Mouse (Mus musculus) lung, embryonic 15.5 days (tissue): ENCODE measurements at regions not wholly inside any gene's neighbourhood (a gene's known extent, or its start where the extent isn't known, plus 50 kb on each side); places are given as distances from the start of the nearest gene placed in this dataset.

Experiments
- ATAC-seq: fragments of 200-750 bp; cut with Nextera tagmentation; 2 replicates; pipeline ENCODE4 v1.8.0; 2017; ENCODE audit warnings: moderate number of reproducible peaks, borderline replicate concordance; ENCODE audit not compliant: low FRiP score, low TSS enrichment; ENCODE audit errors: extremely low read depth
- H3K27ac ChIP-seq: fragments of 300-500 bp; sonication (generic); 2 replicates; pipeline ENCODE4 v1.5.1; 2015; ENCODE audit warnings: moderate library complexity, mild to moderate bottlenecking, inconsistent platforms
- H3K27me3 ChIP-seq: fragments of 300-500 bp; sonication (generic); 2 replicates; pipeline ENCODE4 v1.6.1; 2015; ENCODE audit warnings: inconsistent platforms
- H3K36me3 ChIP-seq: fragments of 300-500 bp; sonication (generic); 2 replicates; pipeline ENCODE4 v1.6.1; 2015; ENCODE audit warnings: inconsistent platforms
- H3K4me1 ChIP-seq: fragments of 300-500 bp; sonication (generic); 2 replicates; pipeline ENCODE4 v1.6.1; 2015; ENCODE audit warnings: inconsistent platforms
- H3K4me2 ChIP-seq: fragments of 300-500 bp; sonication (generic); 2 replicates; pipeline ENCODE4 v1.6.1; 2015; ENCODE audit warnings: inconsistent platforms, mild to moderate bottlenecking, moderate library complexity
- H3K4me3 ChIP-seq: fragments of 300-500 bp; sonication (generic); 2 replicates; pipeline ENCODE4 v1.5.1; 2015; ENCODE audit warnings: mild to moderate bottlenecking, inconsistent platforms
- H3K9ac ChIP-seq: fragments of 300-500 bp; sonication (generic); 2 replicates; pipeline ENCODE4 v1.6.1; 2015; ENCODE audit warnings: inconsistent platforms
- H3K9me3 ChIP-seq: fragments of 300-500 bp; sonication (generic); 2 replicates; pipeline ENCODE4 v1.6.1; 2016; ENCODE audit warnings: inconsistent platforms
- WGBS: fragments of 180-500 bp; shearing (Covaris S2); methylation state at CpG from one replicate; pipeline ENCODE4 v1.1.7; 2015; 5-methylcytosine and 5-hydroxymethylcytosine counted together

DNA sequence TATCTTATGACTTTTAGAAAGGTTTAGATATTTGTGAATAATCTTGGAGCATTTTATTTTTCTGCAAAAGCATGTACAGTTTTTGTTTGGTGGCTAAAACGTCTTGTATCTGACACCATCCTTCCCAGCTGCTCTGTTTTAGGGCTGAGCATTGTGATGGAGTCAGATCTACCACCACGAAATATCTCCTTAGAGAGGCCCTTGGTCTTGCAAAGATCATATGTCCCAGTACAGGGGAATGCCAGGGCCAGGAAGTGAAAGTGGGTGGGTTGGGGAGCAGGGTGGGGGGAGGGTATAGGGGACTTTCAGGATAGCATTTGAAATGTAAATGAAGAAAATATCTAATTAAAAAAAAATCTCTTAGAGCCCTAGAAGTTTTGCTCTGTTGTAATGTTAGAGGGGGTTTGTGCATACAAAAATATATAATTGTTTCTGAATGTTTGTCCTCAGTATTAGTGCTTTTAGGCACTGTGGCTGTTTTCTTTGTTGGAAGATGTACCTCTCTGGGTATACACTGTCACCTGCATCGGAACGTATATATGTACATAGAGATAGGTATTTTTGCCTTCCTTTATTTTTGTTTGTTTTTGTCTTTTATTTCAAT, 211.4 kb downstream of the Otol1 start:
- no peak overlapping the region for H3K27ac ChIP-seq
- H3K4me2 ChIP-seq, result no peak overlapping the region
- 71% methylated on average over 4 of the region's 4 CpGs for WGBS
- H3K36me3 ChIP-seq, result no peaks in the 10 kb centered on the region
- no peaks in the 10 kb centered on the region for H3K9me3 ChIP-seq
- no peaks in the 10 kb centered on the region for H3K27me3 ChIP-seq
- H3K4me3 ChIP-seq, result no peak overlapping the region
- H3K4me1 ChIP-seq, result no peaks in the 10 kb centered on the region
- no peak overlapping the region for H3K9ac ChIP-seq
- ATAC-seq, result no peak

GRCm38 (mm10) chr3:70223443-70224065, 216.1 kb downstream of the Otol1 start:
- H3K9ac ChIP-seq, result no peak overlapping the region
- ATAC-seq, result no peak
- no peaks in the 10 kb centered on the region for H3K36me3 ChIP-seq
- no peaks in the 10 kb centered on the region for H3K4me1 ChIP-seq
- no peak overlapping the region for H3K27ac ChIP-seq
- no peaks in the 10 kb centered on the region for H3K27me3 ChIP-seq
- H3K4me2 ChIP-seq, result no peak overlapping the region
- 79% methylated on average over 3 of the region's 3 CpGs for WGBS
- no peaks in the 10 kb centered on the region for H3K9me3 ChIP-seq
- no peak overlapping the region for H3K4me3 ChIP-seq

DNA sequence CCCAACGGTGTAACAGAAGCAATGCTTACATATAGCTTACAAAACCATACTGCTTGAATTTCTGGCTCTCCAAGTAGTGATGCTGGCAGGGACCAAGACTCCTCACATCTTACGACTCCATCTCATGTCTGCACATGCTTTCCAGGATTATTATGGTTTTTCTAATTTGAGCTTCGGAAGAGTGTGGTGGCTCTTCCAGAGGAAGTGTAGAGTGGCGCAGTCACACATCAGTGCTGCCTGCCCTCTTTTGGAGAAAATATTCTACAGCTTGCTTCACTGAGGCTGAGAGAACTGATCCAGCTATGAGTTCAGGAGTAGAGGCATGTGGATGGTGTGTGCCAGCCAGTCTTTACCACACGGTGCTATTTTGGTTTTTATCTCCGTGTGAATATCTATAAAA, 217.4 kb downstream of the Otol1 start:
- no peak for ATAC-seq
- Histone ChIP-seq H3K36me3 (no peaks in the 10 kb centered on the region), H3K4me3 (no peak overlapping the region), H3K4me2 (no peak overlapping the region), H3K9ac (no peak overlapping the region), H3K27me3 (no peaks in the 10 kb centered on the region), H3K27ac (no peak overlapping the region), H3K9me3 (no peaks in the 10 kb centered on the region), H3K4me1 (no peaks in the 10 kb centered on the region)
- whole genome bisulfite sequencing, result 89% methylated on average over 6 of the region's 6 CpGs

- 61% methylated on average over 4 of the region's 4 CpGs for WGBS
- ATAC-seq, result peak; percentile 67
Observed at GRCm38 (mm10) chr3:70227165-70227564, 219.8 kb downstream of the Otol1 start.

DNA sequence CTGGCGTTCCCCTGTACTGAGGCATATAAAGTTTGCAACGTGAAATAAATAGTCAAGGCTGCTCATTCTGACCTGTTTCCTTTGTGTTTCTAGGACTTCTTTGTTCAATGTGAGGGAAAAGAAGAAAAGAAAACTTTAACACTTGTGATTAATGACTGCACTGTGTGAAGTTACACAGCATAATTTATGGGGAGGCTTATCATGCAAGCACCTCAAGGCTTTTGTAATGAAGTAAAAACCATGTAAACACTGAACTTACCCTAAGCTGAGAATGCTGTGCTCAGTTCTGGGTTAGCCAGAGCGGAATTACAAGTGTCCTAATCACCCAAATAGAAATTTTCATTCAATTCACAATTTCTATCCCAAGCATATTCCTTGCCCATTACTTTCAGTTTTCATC, 241.2 kb downstream of the Otol1 start:
- Histone ChIP-seq H3K4me1 (no peaks in the 10 kb centered on the region), H3K27ac (no peak overlapping the region), H3K9ac (no peak overlapping the region), H3K4me2 (no peak overlapping the region), H3K36me3 (no peaks in the 10 kb centered on the region), H3K4me3 (no peak overlapping the region), H3K9me3 (no peaks in the 10 kb centered on the region), H3K27me3 (no peaks in the 10 kb centered on the region)
- 42% methylated on average over 3 of the region's 3 CpGs for WGBS
- no peak for ATAC-seq

More at GRCm38 (mm10) chr3:70227165-70227564, 219.8 kb downstream of the Otol1 start:
- Histone ChIP-seq H3K27ac (no peak overlapping the region), H3K4me1 (no peaks in the 10 kb centered on the region), H3K9ac (no peak overlapping the region), H3K4me2 (no peak overlapping the region), H3K4me3 (no peak overlapping the region), H3K9me3 (no peaks in the 10 kb centered on the region), H3K36me3 (no peaks in the 10 kb centered on the region), H3K27me3 (no peaks in the 10 kb centered on the region)

DNA sequence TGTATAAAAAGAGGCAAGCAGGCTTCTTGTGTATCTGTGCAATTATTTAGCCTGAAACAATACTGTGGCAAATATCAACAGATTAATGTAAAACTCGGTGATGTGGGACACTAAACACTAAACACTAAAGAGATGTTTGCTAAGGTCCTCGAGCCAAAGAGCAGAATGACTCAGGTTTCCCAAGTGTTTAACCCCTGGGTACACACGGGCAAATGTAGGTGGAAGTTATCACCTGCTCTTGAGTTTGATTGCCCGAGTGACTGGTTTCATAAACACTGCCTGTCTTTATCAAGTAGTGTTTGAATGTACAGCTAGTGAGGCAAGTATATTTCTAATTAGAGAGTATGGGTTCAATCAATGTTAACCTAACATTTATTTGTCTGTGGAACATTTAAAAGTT, 242.5 kb downstream of the Otol1 start:
- Histone ChIP-seq H3K27ac (no peak overlapping the region), H3K4me2 (no peak overlapping the region), H3K4me3 (no peak overlapping the region), H3K27me3 (no peaks in the 10 kb centered on the region), H3K36me3 (no peaks in the 10 kb centered on the region), H3K4me1 (no peaks in the 10 kb centered on the region), H3K9me3 (no peaks in the 10 kb centered on the region), H3K9ac (no peak overlapping the region)
- no peak for ATAC-seq
- 29% methylated on average over 4 of the region's 4 CpGs for WGBS

DNA sequence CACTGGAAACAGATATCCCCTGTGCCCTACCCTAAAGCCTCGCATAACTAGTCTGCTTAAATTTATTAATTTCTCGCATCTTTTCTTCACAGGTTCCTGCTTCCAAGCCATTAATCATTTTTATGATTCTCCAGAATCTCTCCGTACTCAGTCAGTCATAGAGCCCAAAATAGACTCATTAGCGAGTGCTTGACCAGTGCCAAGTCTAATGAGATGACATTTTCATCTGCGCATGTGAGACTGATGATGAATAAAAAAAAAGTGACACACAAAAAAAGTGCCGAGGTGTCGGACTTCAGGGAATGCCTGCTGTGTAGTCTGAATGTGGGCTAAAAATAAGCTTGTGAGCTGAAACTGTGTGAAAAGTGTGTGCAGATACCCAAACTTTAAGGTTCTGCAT, 243.3 kb downstream of the Otol1 start:
- Histone ChIP-seq H3K36me3 (no peaks in the 10 kb centered on the region), H3K27me3 (no peaks in the 10 kb centered on the region), H3K4me1 (no peaks in the 10 kb centered on the region), H3K4me2 (no peak overlapping the region), H3K27ac (no peak overlapping the region), H3K4me3 (no peak overlapping the region), H3K9me3 (no peaks in the 10 kb centered on the region), H3K9ac (no peak overlapping the region)
- ATAC-seq, result no peak
- whole genome bisulfite sequencing, result 72% methylated on average over 7 of the region's 7 CpGs

DNA sequence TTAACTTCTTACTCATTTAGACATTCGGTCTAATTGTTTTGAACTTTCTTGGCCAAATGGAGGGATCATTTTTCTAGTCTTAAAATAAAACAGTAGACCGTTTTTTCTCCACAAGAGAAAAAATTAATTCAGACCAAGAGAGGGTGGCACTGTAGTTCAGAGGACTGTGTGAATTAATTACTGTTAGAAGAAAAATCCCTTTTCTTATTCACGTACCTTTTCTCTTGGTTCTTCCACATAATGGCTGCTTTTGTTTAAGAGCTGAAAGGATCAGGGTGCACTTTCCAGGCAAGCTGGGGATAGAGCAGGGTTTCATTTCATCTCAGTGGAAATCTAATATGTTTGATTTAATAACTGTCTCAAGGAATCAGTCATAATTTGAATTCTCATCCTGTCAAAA, 255.9 kb downstream of the Otol1 start:
- H3K27ac ChIP-seq, result no peak overlapping the region
- H3K36me3 ChIP-seq, result no peaks in the 10 kb centered on the region
- no peak for ATAC-seq
- H3K4me1 ChIP-seq, result no peaks in the 10 kb centered on the region
- no peak overlapping the region for H3K4me3 ChIP-seq
- no peaks in the 10 kb centered on the region for H3K27me3 ChIP-seq
- 65% methylated on average over 3 of the region's 3 CpGs for WGBS
- no peaks in the 10 kb centered on the region for H3K9me3 ChIP-seq
- H3K9ac ChIP-seq, result no peak overlapping the region
- no peak overlapping the region for H3K4me2 ChIP-seq

DNA sequence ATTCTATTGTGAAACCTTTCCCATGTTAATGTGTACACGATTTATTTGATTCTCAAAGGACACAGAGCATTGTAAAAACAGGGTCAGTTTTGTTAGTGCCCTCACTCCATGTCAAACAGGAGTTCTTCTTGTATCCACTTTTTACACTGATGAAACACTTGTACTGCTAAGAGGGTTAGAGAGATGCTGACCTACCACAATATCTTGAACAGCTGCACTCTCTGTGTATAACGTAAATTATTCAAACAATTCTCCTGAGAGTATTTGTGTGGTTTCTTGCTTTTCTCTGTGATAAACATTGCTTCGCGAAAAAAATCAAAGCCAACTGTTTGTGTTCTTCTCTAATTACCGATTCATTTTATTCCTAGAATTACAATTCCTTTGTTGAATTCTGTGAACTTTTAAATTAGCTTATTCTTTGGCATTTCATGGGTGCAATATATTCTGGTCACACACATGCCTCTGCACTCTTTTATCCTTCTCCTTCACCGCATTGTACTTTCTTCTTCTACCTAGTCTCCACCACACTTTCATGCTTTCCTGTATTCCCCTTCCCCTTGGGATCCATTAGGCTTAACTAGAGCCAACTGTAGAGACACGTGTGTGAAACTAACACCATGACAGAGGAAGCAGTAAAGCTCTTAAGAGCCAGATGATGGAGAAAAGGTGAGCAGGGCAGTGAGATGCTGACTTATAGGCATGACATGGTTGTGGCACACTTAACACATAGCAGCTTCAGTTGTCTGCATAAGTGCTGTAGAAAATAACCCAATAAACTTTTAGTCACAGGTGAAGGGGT, 281.4 kb downstream of the Otol1 start:
- Histone ChIP-seq H3K4me1 (no peaks in the 10 kb centered on the region), H3K27me3 (no peaks in the 10 kb centered on the region), H3K27ac (no peak overlapping the region), H3K9me3 (no peaks in the 10 kb centered on the region), H3K4me2 (no peak overlapping the region), H3K9ac (no peak overlapping the region), H3K36me3 (no peaks in the 10 kb centered on the region), H3K4me3 (no peak overlapping the region)
- 71% methylated on average over 7 of the region's 7 CpGs for WGBS
- ATAC-seq, result no peak

DNA sequence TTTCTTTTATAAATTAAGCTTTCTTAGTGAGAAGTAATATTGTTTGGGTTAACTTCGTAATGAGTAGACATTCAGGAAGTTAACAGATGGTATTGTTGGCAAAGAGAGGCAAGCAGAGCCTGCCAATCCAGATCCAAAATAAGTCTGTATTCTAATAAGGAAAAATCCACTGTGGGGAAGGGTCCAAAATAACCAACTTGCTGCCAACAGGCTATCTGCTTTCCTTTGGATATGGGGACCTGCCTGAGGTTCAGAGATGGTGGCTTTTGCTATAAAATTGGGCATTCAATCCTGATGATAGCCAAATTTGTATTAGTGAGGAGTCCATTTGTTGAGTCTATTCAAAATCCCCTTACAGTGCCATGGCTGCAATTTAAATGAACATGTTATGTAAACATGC, 300.1 kb downstream of the Otol1 start:
- no peak overlapping the region for H3K27ac ChIP-seq
- no peaks in the 10 kb centered on the region for H3K36me3 ChIP-seq
- no peak overlapping the region for H3K4me3 ChIP-seq
- WGBS, result 55% methylated on average over 1 of the region's 1 CpGs
- H3K4me1 ChIP-seq, result no peaks in the 10 kb centered on the region
- H3K9me3 ChIP-seq, result no peaks in the 10 kb centered on the region
- ATAC-seq, result no peak
- H3K4me2 ChIP-seq, result no peak overlapping the region
- H3K27me3 ChIP-seq, result no peaks in the 10 kb centered on the region
- no peak overlapping the region for H3K9ac ChIP-seq

DNA sequence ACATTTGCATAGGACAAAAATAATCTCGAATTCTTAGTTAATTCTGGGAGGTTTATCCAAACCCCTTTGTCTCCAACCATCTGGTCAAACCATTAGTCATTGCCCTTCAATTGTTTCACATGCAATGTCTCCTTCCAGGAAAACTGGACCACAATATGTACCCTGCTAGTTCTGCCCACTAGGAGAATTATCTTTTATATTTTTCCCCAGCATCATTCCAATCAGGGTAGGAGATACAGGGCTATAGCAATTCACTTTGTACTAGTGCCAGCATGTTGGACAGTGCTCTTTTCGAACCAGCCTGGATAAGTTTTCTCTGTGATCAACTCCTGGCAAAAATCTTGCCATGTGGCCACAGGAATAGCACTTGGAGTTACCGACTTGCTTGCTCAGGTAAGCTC, 300.6 kb downstream of the Otol1 start:
- no peak overlapping the region for H3K4me2 ChIP-seq
- no peaks in the 10 kb centered on the region for H3K27me3 ChIP-seq
- H3K9me3 ChIP-seq, result no peaks in the 10 kb centered on the region
- no peaks in the 10 kb centered on the region for H3K4me1 ChIP-seq
- H3K27ac ChIP-seq, result no peak overlapping the region
- no peak for ATAC-seq
- no peaks in the 10 kb centered on the region for H3K36me3 ChIP-seq
- H3K9ac ChIP-seq, result no peak overlapping the region
- H3K4me3 ChIP-seq, result no peak overlapping the region
- WGBS, result 81% methylated on average over 3 of the region's 3 CpGs

GRCm38 (mm10) chr3:70309304-70309703, 301.9 kb downstream of the Otol1 start:
- Histone ChIP-seq H3K27ac (no peak overlapping the region), H3K36me3 (no peaks in the 10 kb centered on the region), H3K4me1 (no peaks in the 10 kb centered on the region), H3K9me3 (no peaks in the 10 kb centered on the region), H3K4me3 (no peak overlapping the region), H3K4me2 (no peak overlapping the region), H3K9ac (no peak overlapping the region), H3K27me3 (no peaks in the 10 kb centered on the region)
- ATAC-seq, result no peak
- WGBS, result 76% methylated on average over 4 of the region's 4 CpGs
